In the genomic region with DNA sequence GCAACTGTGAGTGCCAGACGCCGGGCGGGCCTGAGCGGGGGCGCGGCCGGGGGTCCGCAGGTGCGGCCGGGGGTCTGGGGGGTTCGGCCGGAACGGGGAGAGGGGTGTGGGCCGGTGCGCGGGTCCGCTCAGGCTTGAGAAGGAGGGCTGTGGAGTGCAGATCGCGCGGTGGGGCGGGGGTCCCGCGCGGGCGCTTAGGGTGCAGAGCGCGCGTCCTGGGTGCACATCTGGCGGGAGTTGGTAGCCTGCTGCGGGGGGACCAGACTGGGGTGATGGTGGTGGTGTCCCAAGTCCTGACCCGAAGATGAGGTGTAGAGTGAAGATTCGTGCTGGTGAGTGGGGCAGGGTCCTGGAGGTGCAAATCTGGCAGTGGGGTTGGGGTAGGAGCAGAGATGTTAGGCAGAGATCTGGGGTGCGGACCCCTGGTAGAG, we compare ENCODE assay signal across 8 mouse cellular contexts. TPM values are rescaled to one million over a fixed set of nuclear protein-coding genes. Genes with fewer than 3 reads are reported as not detected.
DNase-seq lines count a peak whose midpoint lies in the region; ATAC-seq and TF ChIP-seq lines count a peak whose summit lies in the region.

No protein-coding gene starts in this region.

- TF ChIP-seq POLR2A in lung, adult 2 months (IDR thresholded peaks at IDR 0.05; ENCODE audit: borderline replicate concordance, extremely low read depth, low read depth, low read length): no peak
- no peak for TF ChIP-seq POLR2A in bone marrow macrophage, adult 2 months (IDR thresholded peaks at IDR 0.05; ENCODE audit: borderline replicate concordance, low read depth, low read length)

- no peaks in the 10 kb centered on the region for H3K9me3 ChIP-seq in heart, embryonic 16.5 days (replicated peaks; ENCODE audit: control insufficient read depth, low read length)
- no peaks in the 10 kb centered on the region for H3K9me3 ChIP-seq in liver, postnatal 0 days (ENCODE audit: low read length)

- no peak for DNase-seq in lung, adult 2 months
- no peak for DNase-seq in lung, postnatal 4 days
- DNase-seq in liver, postnatal 0 days: peak; percentile 55
- no peak for DNase-seq in retina, postnatal 1 day
- DNase-seq in T-cell, adult 2 months (ENCODE audit: low spot score): no peak
- DNase-seq in layer of hippocampus, postnatal 14 days (ENCODE audit: low spot score in 2 of 2): no peak

- 2% methylated on average over 33 of the region's 33 CpGs for WGBS in lung, adult 2 months
- under 1% methylated on average over 33 of the region's 33 CpGs for WGBS in heart, embryonic 16.5 days
- WGBS in liver, postnatal 0 days (ENCODE audit: insufficient replicate concordance): under 1% methylated on average over 33 of the region's 33 CpGs

- peak overlapping the region; percentile 53 for H3K27ac ChIP-seq in bone marrow macrophage, adult 2 months (ENCODE audit: insufficient read depth, low read depth, low read length)
- H3K27ac ChIP-seq in heart, embryonic 16.5 days (ENCODE audit: low read length): peak overlapping the region; percentile 78
- H3K27ac ChIP-seq in liver, postnatal 0 days (ENCODE audit: low read depth): peak overlapping the region; percentile 88

- H3K27me3 ChIP-seq in heart, embryonic 16.5 days (ENCODE audit: control insufficient read depth, insufficient read depth, low read length): no peaks in the 10 kb centered on the region
- H3K27me3 ChIP-seq in liver, postnatal 0 days (ENCODE audit: insufficient read depth, low read length): no peaks in the 10 kb centered on the region

- H3K9ac ChIP-seq in heart, embryonic 16.5 days (ENCODE audit: low read length): peak overlapping the region; percentile 94
- peak overlapping the region; percentile 98 for H3K9ac ChIP-seq in liver, postnatal 0 days (replicated peaks)

- peak; percentile 12 for ATAC-seq in heart, embryonic 16.5 days (replicated peaks; ENCODE audit: extremely low read depth, insufficient read depth, low FRiP score)
- no peak for ATAC-seq in liver, postnatal 0 days

- peak overlapping the region; percentile 94 for H3K4me2 ChIP-seq in heart, embryonic 16.5 days (ENCODE audit: low read depth, low read length)
- H3K4me2 ChIP-seq in liver, postnatal 0 days (ENCODE audit: low read depth, low read length): peak overlapping the region; percentile 93

- H3K4me1 ChIP-seq in lung, adult 2 months (ENCODE audit: control insufficient read depth, insufficient read depth, low read length): peaks cover 10% of the 10 kb centered on the region
- H3K4me1 ChIP-seq in bone marrow macrophage, adult 2 months (ENCODE audit: control insufficient read depth, insufficient read depth, low read length): peaks cover 69% of the 10 kb centered on the region
- H3K4me1 ChIP-seq in heart, embryonic 16.5 days (ENCODE audit: control insufficient read depth, insufficient read depth, low read length): peaks cover 22% of the 10 kb centered on the region
- H3K4me1 ChIP-seq in liver, postnatal 0 days (ENCODE audit: insufficient read depth): peaks cover 74% of the 10 kb centered on the region

- peak overlapping the region; percentile 88 for H3K4me3 ChIP-seq in lung, adult 2 months (replicated peaks; ENCODE audit: extremely low read depth, low read depth, low read length)
- H3K4me3 ChIP-seq in bone marrow macrophage, adult 2 months (ENCODE audit: insufficient read depth, low read length): peak overlapping the region; percentile 99
- H3K4me3 ChIP-seq in heart, embryonic 16.5 days (ENCODE audit: low read length): peak overlapping the region; percentile 77
- peak overlapping the region; percentile 99 for H3K4me3 ChIP-seq in liver, postnatal 0 days (ENCODE audit: low read depth, low read length)

- no peaks in the 10 kb centered on the region for H3K36me3 ChIP-seq in heart, embryonic 16.5 days (ENCODE audit: control insufficient read depth, insufficient read depth)
- peaks cover 6% of the 10 kb centered on the region; the same call in 1 of the 2 replicates for H3K36me3 ChIP-seq in liver, postnatal 0 days (replicated peaks; ENCODE audit: insufficient read depth, low read length)

- TF ChIP-seq EP300 in liver, postnatal 0 days (IDR thresholded peaks at IDR 0.05; ENCODE audit: low read depth): no peak

- TF ChIP-seq CTCF in lung, adult 2 months (IDR thresholded peaks at IDR 0.05; ENCODE audit: insufficient read depth, low read length): no peak
- TF ChIP-seq CTCF in bone marrow macrophage, adult 2 months (IDR thresholded peaks at IDR 0.05; ENCODE audit: low read depth, low read length): no peak
- no peak for TF ChIP-seq CTCF in liver, postnatal 0 days (IDR thresholded peaks at IDR 0.05; ENCODE audit: low read depth)

RNA-seq across cellular contexts. Expression of a gene that starts 0.5 kb away (rescaled TPM):
- polyA plus RNA-seq in lung, adult 2 months (2012; rRNA removed): 46.3 and 58.1 TPM in 2 replicates
- 103 and 114 TPM in 2 replicates for polyA plus RNA-seq in bone marrow macrophage, adult 2 months (2012; ENCODE audit: insufficient read depth, insufficient read length, missing spikeins)
- polyA plus RNA-seq in heart, embryonic 16.5 days (2015; fragmentation: Nextera tagmentation; extraction: Ambion mirVana): 54.1 and 54.9 TPM in 2 replicates
- 27.8 and 33.8 TPM in 2 replicates for polyA plus RNA-seq in liver, postnatal 0 days (2015; fragmentation: Nextera tagmentation; extraction: Ambion mirVana)
- 100 to 1,000 TPM; 279 to 285 TPM for total RNA-seq in layer of hippocampus, postnatal 14 days (2021)

RNA-seq across cellular contexts. Expression of a gene that starts 22.8 kb away (rescaled TPM):
- 19.6 and 20.4 TPM in 2 replicates for polyA plus RNA-seq in lung, adult 2 months (2012; rRNA removed)
- polyA plus RNA-seq in bone marrow macrophage, adult 2 months (2012; ENCODE audit: insufficient read depth, insufficient read length, missing spikeins): 16.3 TPM in 2 replicates
- polyA plus RNA-seq in heart, embryonic 16.5 days (2015; fragmentation: Nextera tagmentation; extraction: Ambion mirVana): 33.3 and 34.2 TPM in 2 replicates
- polyA plus RNA-seq in liver, postnatal 0 days (2015; fragmentation: Nextera tagmentation; extraction: Ambion mirVana): 12.6 and 14.7 TPM in 2 replicates
- total RNA-seq in layer of hippocampus, postnatal 14 days (2021): 10 to 100 TPM; 79.9 to 86.7 TPM
